Mouse (Mus musculus): ENCODE results near the gene Fas.

Fas gene

DNA sequence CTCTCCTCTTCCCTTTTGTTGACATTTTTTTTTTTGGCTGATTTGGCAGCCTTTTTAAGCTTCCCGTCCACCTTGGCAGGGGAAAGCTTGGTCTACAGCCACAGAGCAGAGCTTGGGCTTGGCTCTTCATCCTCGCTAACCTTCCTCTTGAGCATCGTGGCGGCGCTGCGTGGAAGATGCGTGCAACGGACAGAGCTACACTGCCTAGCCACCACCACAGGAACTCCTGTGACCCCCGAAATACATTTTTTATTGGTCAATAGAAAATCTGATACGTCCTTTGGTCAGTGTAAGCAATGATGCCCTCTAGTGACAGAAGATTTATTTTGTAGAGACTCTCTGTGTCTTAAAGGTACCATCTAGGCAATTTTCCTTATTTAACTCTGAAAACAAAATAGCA, 6.1 kb upstream of the Fas start:
- DNase-seq (ENCODE audit: low read depth, low spot score), result no peak

DNA sequence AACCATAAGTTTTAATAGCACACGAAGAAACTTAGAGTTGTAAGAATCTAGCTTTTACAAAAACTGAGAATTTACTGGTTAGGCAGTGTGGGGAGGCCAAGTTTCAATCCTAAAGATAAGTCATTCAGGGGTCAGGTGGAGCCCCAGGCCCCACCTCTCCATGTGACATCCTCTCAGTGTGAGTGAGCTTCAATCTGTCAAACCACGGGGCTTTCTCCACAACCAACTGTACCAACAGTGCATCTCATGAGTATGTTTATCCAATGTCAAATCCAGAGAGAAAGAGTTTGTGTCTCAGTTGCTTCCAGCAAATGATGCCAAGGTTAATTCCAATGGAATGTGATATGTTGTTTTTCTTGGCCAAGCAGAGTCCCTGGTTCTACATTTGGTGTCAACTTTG, 5.6 kb upstream of the Fas start:
- DNase-seq (ENCODE audit: low read depth, low spot score), result no peak

DNA sequence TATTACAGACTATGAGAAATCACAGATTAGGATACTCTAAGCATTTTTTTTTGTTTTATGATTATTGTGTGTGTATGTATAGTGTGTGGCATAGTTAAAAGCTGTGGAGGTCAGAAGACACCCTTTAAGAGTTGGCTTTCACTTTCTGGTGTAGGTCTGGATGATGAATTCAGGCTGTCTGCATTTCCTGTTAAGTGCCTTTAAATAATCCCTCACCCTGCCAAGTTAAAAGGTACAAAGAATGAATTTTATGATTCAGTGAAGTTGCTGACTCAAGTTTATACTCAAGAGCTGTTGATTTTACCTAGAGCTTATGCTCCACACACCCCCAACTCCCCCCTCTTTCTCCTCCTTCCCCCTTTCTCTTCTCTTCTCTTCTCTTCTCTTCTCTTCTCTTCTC, 3.2 kb upstream of the Fas start:
- no peak for DNase-seq (ENCODE audit: low read depth, low spot score)

DNA sequence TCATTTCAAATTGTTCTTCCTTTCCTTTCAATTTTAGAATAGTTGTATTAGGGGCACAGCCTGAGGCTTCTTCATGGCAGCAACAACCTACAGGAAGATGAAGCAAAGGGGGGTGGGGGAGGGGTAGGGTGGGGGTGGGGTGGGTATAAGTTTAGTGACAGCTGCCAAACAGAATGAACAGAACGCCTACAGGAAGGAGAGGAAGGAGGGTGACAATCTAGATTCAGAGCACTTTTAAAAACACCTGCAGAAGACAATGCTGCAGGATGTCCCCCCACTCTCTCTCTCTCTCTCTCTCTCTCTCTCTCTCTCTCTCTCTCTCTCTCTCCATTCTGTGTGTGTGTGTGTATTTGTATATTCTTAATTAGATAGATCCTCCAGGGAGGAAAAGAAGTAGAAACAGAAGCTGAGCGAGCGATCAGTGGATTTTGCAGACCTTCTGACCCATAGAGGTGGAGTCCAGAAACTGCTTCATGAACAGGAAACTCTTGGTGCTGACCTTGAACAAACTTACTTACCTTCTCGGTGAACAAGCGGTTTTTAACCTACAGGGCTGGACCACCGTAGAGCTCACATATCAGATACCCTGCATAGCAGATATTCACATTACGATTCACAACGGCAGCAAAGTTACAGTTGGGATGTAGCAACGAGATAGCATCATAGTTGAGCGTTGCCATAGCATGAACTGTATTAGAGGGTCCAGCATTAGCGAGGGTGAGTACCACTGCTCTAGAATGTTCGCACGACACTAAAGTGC, 2.6 kb upstream of the Fas start:
- no peak for DNase-seq (ENCODE audit: low read depth, low spot score)

DNA sequence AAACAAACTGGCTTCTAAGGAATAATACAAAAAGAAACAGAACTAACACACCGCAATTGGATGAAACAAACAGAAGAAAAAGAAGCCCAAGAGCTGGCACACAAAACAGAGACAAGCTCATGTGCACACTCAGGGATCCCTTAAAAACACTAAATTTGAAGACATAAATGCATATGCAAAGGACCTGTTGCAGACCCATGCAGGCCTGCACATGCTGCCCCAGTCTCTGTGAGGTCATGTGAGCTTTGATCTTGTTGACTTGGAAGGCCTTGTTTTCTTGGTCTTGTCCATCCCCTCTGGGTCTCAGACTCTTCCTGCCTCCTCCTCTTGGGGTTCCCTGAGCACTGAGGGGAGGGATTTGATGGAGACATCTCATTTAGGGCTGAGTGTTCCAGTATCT, 1.8 kb upstream of the Fas start:
- no peak for DNase-seq (ENCODE audit: low read depth, low spot score)

DNA sequence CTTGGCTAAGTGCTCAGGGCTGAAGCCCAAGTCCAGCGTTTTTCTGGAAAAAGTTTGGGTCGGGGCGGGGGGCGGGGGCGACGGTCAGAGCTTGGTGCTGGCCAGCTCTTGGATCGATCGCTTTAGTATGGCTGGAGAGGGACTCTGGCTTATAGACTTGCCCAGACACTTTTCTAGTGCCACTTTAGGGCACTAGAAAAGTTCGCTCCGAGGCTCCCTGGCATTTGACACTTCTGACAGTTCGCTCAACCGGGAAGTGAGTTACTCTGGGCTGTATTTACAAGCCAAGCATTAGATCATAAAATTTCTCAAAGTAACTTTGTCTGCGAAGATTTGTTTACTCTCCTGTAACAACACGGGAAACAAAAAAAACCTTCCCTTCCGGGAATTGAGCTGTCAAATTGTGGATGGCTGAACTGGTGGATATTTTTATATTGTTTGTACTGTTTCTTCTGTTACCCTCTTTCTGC, 441 bp downstream of the Fas start:
- DNase-seq (ENCODE audit: low read depth, low spot score), result no peak

DNA sequence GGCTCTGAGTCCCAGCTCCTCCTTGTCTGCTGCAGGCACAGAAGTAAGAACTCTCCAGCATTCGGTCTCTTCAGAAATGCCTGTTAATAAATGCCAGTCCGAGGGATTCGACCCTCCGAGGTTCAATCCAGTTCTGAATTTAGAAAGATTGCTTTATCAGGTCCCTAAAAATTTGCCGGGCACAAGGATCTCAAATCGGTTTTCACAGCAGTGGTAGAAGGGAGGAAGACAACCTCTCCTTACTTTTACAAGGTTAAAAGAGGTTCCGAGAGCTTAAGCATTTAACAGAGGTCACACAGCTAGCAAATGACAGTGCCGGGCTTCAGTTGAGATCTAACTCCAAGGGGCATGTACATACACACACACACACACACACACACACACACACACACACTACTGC, 913 bp downstream of the Fas start:
- no peak for DNase-seq (ENCODE audit: low read depth, low spot score)

DNA sequence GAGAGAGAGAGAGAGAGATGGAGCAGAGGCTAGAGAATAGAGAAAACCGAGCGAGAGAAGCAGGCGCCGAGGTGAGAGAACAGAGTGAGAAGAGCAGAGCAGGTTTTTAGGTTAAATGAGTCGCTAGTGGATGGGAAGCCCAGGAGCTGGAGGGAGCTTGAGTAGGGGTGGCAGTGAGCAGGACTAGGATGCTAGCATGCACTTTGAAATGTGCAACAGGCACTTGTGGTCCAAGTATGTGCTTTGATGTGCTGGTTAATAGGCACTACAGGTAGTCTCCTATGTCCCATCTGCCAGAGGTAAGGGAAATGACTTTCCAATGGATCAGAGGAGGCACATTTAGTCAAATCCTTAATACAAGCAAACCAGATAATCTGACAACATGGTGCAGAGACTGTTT, 1.5 kb downstream of the Fas start:
- no peak for DNase-seq (ENCODE audit: low read depth, low spot score)

DNA sequence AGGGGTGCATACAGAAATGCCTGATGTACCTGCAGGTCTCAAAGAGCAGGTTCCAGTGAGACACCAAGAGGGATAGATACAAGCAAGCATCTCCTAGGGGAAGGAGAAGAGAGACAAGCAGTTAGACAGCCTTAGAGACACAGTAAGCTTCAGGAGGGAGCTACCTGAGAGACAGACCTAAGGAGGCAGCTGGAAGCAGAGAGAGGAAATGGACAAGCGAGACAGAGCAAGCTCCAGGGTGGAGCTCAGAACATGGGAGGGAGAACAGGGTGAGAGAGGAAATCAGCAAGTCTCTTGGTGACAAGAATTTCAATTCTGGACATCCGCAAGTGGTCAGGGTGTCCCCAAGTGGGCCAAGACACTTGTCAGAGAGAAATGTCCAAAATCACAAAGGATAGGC, 2.2 kb downstream of the Fas start:
- DNase-seq (ENCODE audit: low read depth, low spot score), result no peak

DNA sequence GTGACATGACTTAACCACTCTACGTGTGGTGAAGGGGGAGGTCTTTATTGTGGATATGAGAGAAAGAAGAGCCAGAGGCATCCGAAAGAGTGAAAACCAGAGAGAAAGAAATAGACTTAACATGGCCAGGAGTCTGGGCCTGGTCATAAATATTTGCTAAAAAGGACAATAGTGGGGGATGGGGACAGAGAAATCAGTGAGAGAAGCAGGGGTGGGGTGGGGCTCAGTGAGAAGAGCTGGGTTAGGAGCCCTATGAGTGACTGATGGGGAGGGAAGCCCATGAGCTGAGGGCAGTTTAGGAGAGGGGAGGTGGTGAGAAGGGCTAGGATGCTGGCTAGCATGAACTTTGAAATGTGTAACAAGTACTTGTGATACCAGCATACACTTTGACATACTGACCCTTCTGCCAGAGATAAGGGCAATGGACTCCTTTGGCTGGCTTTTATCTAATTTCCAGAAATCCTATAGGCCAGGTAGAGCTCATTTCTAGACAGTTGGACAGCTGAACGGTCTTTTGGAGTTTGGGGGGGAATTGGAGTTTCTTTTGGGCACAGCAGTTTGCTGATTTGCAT, 3.0 kb downstream of the Fas start:
- DNase-seq (ENCODE audit: low read depth, low spot score), result no peak

DNA sequence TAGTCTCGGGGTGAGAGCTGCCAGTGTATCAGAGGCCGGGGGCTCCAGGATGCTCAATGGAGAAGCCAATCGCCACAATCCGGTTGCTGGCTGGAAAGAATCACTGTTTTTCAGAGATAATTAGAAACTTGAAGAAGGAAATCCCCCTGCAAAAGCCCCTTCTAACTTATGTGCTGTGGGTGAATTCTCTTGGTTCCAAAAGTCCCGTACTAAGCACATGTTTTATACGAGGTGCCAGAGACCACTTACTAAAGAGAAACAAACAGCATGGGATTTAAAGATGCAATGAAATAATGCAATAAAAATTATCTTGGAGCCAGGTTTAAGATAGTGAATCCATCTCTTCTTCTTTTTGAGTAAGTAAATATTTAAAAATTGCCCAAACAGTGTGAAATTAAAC, 5.0 kb downstream of the Fas start:
- no peak for DNase-seq (ENCODE audit: low read depth, low spot score)

DNA sequence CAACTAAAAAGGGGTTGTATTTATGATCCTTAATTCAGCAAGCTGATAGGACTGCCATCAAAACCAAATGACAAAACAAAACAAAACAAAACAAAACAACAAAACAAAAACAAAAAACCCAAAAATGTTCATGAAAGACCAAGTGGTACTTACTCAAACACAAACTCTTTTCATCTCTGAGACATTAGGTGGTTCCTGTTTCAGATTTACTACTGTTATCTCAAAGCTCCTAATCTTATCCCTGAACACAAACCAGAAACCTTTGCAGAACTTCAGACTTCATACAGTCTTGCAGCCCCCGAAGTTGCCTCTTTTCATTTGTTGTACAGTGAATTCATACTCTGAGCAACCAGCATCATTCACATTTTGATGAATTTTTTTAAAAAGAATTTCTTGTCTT, 8.1 kb downstream of the Fas start:
- DNase-seq (ENCODE audit: low read depth, low spot score), result no peak

DNA sequence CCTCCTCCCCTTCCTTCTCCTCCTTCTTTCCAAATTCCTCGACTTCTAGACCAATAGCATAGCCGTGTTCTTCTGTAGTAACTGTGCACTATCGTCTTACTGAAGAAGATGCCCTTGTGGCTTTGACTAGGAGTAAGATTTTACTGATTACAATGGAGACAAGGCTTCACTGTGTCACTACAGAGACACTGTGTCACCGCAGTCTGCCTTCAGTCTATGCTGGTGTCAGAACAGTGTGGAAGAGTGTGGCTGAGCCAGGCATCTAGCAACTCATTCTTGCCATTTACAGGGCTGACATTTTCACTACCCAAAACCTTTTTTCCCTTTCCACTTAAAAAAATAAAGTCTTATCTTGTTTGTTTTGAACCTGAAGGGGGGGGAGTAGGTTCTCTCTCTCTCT, 8.8 kb downstream of the Fas start:
- no peak for DNase-seq (ENCODE audit: low read depth, low spot score)

DNA sequence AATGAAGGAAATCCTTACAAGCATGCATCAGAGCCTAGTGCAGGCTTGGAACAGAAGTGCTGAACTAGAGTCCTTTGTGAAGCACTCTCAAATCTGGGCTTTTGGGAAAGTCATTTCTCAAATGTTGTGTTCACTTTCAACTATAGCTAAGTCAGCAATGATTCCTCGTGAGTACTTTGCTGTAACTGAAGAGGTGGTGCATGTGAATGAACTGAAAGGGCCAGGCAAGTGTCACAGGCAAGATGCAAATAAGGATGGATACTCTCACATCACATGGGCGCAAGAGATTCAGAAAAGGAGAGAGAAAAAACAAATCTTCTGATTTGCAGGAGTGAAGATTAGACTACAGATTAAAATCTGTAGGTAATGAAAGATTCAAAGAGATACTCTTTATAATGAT, 10.0 kb downstream of the Fas start:
- no peak for DNase-seq (ENCODE audit: low read depth, low spot score)

DNA sequence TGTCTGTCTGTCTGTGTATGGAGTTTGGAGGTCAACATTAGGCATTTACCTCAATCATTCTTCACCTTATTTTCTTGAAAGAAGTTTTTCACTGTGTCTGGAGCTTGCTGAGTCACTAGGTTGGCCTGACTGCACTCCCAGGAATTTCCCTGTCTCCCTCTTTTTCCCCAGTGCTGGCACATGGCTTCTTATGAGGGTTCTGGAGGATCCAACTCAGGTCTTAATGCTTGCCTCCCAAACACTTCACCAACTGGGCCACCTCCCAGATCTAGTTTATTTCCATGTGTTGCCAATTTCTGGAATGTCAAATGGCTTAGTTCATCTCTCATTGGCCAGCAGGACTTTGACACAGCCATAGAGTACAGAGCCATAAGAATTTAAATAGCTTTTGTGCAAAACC, 14.5 kb downstream of the Fas start:
- no peak for DNase-seq (ENCODE audit: low read depth, low spot score)

DNA sequence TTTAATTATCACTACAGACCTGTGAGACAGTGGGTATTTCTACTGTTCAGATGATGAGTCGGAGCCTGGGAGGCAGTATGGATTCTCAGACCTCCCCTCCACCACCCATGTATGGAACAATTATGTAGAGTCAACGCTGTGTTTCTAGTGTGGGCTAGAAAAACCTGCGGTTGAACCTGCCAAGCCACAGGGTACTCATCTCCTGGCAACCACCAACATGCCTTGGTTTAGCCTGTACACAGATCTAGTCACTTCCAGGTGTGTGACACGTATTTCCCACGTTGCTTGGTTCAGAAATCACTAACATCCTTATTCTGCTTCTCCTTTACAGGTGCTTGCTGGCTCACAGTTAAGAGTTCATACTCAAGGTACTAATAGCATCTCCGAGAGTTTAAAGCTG, 16.3 kb downstream of the Fas start:
- no peak for DNase-seq (ENCODE audit: low read depth, low spot score)

DNA sequence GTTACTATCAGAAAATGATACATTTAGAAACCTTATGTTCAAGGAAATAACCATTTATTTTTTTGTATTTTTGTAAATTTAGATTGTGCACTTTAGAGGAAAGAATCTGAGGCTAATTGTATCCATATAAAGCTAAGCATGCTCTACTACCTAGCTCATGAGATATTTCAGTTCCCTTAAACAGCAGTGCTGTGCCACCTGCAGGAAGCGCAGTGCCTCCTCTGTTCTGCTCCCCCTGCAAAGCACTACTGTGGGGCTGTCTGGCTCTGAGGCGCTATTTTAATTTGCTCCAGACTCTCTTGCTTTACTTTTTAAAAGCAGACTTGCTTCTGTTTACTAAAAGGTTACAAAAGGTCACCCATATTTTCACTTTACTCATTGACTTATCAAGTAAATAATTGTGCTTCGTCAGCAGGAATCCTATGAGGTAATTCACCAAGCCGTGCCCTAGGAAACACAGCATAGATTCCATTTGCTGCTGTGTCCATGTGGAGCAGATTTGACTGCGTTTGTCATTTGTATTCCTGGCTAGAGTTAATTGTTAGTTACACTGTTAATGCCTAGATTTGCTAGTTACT, 21.8 kb downstream of the Fas start:
- no peak for DNase-seq (ENCODE audit: low read depth, low spot score)

DNA sequence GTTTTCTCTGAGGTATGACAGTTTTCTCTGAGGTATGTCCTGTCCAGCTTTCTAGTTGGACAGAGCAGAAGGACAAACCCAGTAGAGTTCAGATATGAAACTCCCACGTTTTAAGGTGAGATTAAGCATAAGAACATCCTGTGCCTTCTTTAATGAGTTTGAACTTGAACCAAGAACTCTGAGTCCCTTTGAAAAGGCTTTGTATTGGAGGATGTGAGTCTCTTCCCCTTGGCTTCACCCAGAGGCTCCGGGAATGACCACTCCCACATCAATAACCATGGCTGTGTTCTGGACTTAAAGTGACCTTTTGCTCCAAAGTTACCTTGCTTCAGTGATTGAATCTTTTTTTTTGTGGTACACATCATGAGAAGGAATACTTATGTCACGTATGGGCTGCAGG, 37.6 kb downstream of the Fas start:
- DNase-seq (ENCODE audit: low read depth, low spot score), result no peak

DNA sequence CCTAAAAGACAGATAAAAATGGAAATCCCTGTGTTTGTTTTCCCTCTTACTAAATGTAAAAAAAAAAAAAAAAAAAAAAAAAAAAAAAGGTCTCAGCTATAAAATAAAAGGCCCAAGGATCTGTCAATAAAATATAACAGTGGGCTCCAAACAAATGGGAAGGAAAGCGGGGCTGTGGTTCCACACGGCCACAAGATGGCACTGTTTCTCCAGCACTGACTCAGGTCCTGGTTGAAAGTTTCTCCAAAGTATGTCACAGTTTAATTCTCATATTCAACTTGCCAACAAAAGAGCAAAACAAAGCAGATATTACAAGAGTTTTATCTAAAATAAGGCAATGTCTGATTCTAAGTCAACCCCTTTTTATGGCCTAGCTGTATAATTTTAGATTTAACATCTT, 43.8 kb downstream of the Fas start:
- peak; percentile 32 for DNase-seq (ENCODE audit: low read depth, low spot score)

DNA sequence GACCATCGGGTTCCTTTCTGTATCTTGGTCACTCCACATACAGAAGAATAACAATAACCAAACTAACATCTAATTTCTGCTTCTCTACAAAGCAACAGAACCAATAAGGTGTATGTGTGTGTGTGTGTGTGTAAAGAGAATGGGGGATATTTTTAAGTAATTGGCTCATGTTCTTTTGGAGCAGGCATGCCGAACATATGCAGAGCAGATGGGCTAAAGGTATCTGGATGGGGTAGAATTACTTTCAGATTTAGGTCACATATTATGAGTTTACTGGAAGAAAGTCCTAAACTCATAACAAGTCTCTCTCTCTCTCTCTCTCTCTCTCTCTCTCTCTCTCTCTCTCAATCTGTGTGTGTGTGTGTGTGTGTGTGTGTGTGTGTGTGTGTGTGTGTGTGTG, 54.2 kb downstream of the Fas start:
- no peak for DNase-seq (ENCODE audit: low read depth, low spot score)

DNA sequence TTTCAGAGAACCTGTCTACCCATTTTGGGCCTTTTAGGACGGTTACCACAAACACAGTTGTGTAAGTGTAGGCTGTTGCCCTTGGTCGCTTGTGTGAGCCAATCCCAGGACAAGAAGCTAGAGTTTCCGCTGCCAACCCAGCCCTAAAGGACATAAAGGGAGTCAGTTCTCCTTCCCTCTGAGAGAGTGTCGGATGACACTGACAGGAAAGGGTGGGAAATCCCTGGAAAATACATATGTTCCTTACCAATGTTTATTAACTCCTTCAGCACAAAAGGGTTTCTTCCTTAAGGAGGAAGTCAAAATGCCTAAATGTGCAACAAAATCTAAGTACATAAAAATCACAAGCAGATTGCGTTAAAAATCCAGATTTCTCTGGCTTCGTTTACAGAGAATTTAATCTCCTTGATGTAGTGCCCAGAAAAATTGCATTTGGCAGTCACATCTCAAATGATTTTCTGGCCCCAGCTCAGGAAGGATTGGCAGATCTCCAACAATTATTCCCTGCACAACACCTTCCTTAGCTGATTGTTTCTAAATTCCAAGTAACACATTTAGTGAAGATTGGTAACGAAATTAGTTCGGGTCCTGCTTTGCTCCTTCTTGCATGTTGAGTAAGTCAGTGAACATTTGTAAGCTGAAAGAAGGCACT, 55.3 kb downstream of the Fas start:
- peak; percentile 43 for DNase-seq (ENCODE audit: low read depth, low spot score)

DNA sequence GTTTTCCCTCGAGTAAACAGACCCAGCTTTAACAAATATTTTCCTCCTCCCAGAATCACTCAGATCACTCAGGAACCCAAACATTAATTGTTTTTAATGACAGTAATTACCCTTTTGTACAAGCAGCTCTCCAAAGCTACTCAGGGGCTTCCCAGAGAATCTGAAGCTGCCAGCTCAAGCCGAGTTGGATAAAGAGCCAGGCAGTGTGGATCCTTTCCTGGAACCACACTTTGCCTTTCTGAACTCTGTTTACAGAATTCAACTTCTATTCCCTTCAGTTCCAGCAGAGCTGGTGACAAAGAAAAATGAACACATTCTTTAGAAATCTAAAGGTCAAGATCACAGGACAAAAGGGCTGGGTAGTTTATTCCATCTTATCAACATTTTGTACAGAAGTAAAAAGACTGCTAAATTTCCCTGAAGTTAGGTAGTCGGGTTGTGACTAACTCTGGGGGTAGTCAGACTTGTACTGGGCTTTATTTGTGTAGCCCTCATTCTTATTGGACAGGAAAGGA, 62.9 kb downstream of the Fas start:
- DNase-seq (ENCODE audit: low read depth, low spot score), result no peak

DNA sequence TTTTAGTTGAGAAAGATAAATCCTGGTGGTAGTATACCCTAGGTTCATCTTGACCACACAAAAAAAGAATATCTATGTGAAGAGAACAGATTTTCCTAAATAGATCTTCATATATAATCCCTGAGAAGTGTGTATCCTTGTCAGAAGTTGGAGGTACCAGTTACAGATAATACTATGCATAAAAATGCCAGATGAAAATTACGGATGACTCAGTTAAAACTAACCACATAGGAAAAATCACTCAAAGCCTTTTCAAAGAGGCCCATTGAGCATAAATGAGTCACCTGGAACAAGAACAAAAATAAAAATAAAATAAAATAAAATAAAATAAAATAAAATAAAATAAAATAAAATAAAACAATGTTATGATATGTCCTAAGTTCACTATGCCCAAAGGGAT, 72.2 kb downstream of the Fas start:
- DNase-seq (ENCODE audit: low read depth, low spot score), result no peak
